Mouse (Mus musculus): ENCODE data around the gene Kmt5a. TPM values are rescaled to one million over a fixed set of nuclear protein-coding genes. Genes with fewer than 3 reads are reported as not detected.

The Kmt5a gene
- total RNA-seq, 1 experiment, result 62.6 TPM

GRCm38 (mm10) chr5:124462297-124463025 lies 22.7 kb downstream of the Kmt5a start:
- in situ Hi-C loops (cut with MboI; ENCODE audit: low sequenced_read_pairs in 2 of 2, unreplicated experiment in 2 of 2), result no loop called here
- Histone ChIP-seq H3K9ac (ENCODE audit: insufficient read depth, low read depth, low read length, poor library complexity, severe bottlenecking) (no peak overlapping the region), H3K4me3 (ENCODE audit: insufficient read depth in 1 of 2, low read depth in 1 of 2, low read length in 2 of 2, poor library complexity in 1 of 2, severe bottlenecking in 1 of 2) (no peak overlapping the region), H3K4me1 (ENCODE audit: control insufficient read depth in 2 of 2, insufficient read depth in 2 of 2, low read length in 2 of 2, poor library complexity in 1 of 2) (peaks cover 0 to 2% of the 10 kb centered on the region in 2 experiments; a peak in 1 of 4 replicates), H3K9me3 (ENCODE audit: control insufficient read depth, insufficient read depth, low read depth, low read length) (no peaks in the 10 kb centered on the region), H3K27ac (ENCODE audit: insufficient read depth, low read depth, low read length, poor library complexity, severe bottlenecking) (no peak overlapping the region), H3K36me3 (ENCODE audit: control insufficient read depth, insufficient read depth, low read length, poor library complexity, severe bottlenecking) (peaks cover 36% of the 10 kb centered on the region)
- no peak for DNase-seq (ENCODE audit: low read depth, low spot score)
- TF ChIP-seq CHD2 (IDR thresholded peaks at IDR 0.05; ENCODE audit: low read depth, low read length) (no peak; the same call in 1 of the 2 replicates), MAFK (IDR thresholded peaks at IDR 0.05; ENCODE audit: insufficient read depth, low read depth, low read length) (no peak), HCFC1 (IDR thresholded peaks at IDR 0.05; ENCODE audit: borderline replicate concordance, insufficient read depth, low read length) (no peak), ZNF384 (IDR thresholded peaks at IDR 0.05; ENCODE audit: low read depth, low read length) (no peak), ZC3H11A (IDR thresholded peaks at IDR 0.05; ENCODE audit: borderline replicate concordance, low read depth, low read length) (no peak)

- Histone ChIP-seq H3K4me3 (ENCODE audit: insufficient read depth in 1 of 2, low read depth in 1 of 2, low read length in 2 of 2, poor library complexity in 1 of 2, severe bottlenecking in 1 of 2) (no peak overlapping the region), H3K27ac (ENCODE audit: insufficient read depth, low read depth, low read length, poor library complexity, severe bottlenecking) (no peak overlapping the region), H3K9ac (ENCODE audit: insufficient read depth, low read depth, low read length, poor library complexity, severe bottlenecking) (no peak overlapping the region), H3K36me3 (ENCODE audit: control insufficient read depth, insufficient read depth, low read length, poor library complexity, severe bottlenecking) (peaks cover 29% of the 10 kb centered on the region), H3K4me1 (ENCODE audit: control insufficient read depth in 2 of 2, insufficient read depth in 2 of 2, low read length in 2 of 2, poor library complexity in 1 of 2) (peaks cover 0 to 2% of the 10 kb centered on the region in 2 experiments; a peak in 1 of 4 replicates), H3K9me3 (ENCODE audit: control insufficient read depth, insufficient read depth, low read depth, low read length) (no peaks in the 10 kb centered on the region)
- no peak for TF ChIP-seq ZNF384 (IDR thresholded peaks at IDR 0.05; ENCODE audit: low read depth, low read length)
- TF ChIP-seq ZC3H11A (IDR thresholded peaks at IDR 0.05; ENCODE audit: borderline replicate concordance, low read depth, low read length), result no peak
- TF ChIP-seq HCFC1 (IDR thresholded peaks at IDR 0.05; ENCODE audit: borderline replicate concordance, insufficient read depth, low read length), result no peak
- no peak for TF ChIP-seq MAFK (IDR thresholded peaks at IDR 0.05; ENCODE audit: insufficient read depth, low read depth, low read length)
- TF ChIP-seq CHD2 (IDR thresholded peaks at IDR 0.05; ENCODE audit: low read depth, low read length), result no peak
- in situ Hi-C loops (cut with MboI; ENCODE audit: low sequenced_read_pairs in 2 of 2, unreplicated experiment in 2 of 2), result no loop called here
- DNase-seq (ENCODE audit: low read depth, low spot score), result no peak
Observed at GRCm38 (mm10) chr5:124463462-124463861, 23.7 kb downstream of the Kmt5a start.

GRCm38 (mm10) chr5:124464905-124465304 lies 25.2 kb downstream of the Kmt5a start:
- peaks cover 20% of the 10 kb centered on the region for H3K36me3 ChIP-seq (ENCODE audit: control insufficient read depth, insufficient read depth, low read length, poor library complexity, severe bottlenecking)
- in situ Hi-C loops (cut with MboI; ENCODE audit: low sequenced_read_pairs in 2 of 2, unreplicated experiment in 2 of 2), result no loop called here

GRCm38 (mm10) chr5:124467766-124468165 lies 28.0 kb downstream of the Kmt5a start:
- Histone ChIP-seq H3K9me3 (ENCODE audit: control insufficient read depth, insufficient read depth, low read depth, low read length) (no peaks in the 10 kb centered on the region), H3K9ac (ENCODE audit: insufficient read depth, low read depth, low read length, poor library complexity, severe bottlenecking) (no peak overlapping the region), H3K4me3 (ENCODE audit: insufficient read depth in 1 of 2, low read depth in 1 of 2, low read length in 2 of 2, poor library complexity in 1 of 2, severe bottlenecking in 1 of 2) (no peak overlapping the region), H3K27ac (ENCODE audit: insufficient read depth, low read depth, low read length, poor library complexity, severe bottlenecking) (no peak overlapping the region), H3K4me1 (ENCODE audit: control insufficient read depth in 2 of 2, insufficient read depth in 2 of 2, low read length in 2 of 2, poor library complexity in 1 of 2) (no peaks in the 10 kb centered on the region; a peak in 1 of 4 replicates), H3K36me3 (ENCODE audit: control insufficient read depth, insufficient read depth, low read length, poor library complexity, severe bottlenecking) (peaks cover 6% of the 10 kb centered on the region; the same call in 1 of the 2 replicates)
- in situ Hi-C loops (cut with MboI; ENCODE audit: low sequenced_read_pairs in 2 of 2, unreplicated experiment in 2 of 2), result no loop called here
- DNase-seq (ENCODE audit: low read depth, low spot score), result no peak
- no peak for TF ChIP-seq HCFC1 (IDR thresholded peaks at IDR 0.05; ENCODE audit: borderline replicate concordance, insufficient read depth, low read length)
- TF ChIP-seq ZNF384 (IDR thresholded peaks at IDR 0.05; ENCODE audit: low read depth, low read length), result no peak

More at GRCm38 (mm10) chr5:124464905-124465304, 25.2 kb downstream of the Kmt5a start:
- DNase-seq (ENCODE audit: low read depth, low spot score), result no peak
- Histone ChIP-seq H3K4me3 (ENCODE audit: insufficient read depth in 1 of 2, low read depth in 1 of 2, low read length in 2 of 2, poor library complexity in 1 of 2, severe bottlenecking in 1 of 2) (no peak overlapping the region), H3K9ac (ENCODE audit: insufficient read depth, low read depth, low read length, poor library complexity, severe bottlenecking) (no peak overlapping the region), H3K4me1 (ENCODE audit: control insufficient read depth in 2 of 2, insufficient read depth in 2 of 2, low read length in 2 of 2, poor library complexity in 1 of 2) (peaks cover 0 to 2% of the 10 kb centered on the region in 2 experiments; a peak in 1 of 4 replicates), H3K9me3 (ENCODE audit: control insufficient read depth, insufficient read depth, low read depth, low read length) (no peaks in the 10 kb centered on the region), H3K27ac (ENCODE audit: insufficient read depth, low read depth, low read length, poor library complexity, severe bottlenecking) (no peak overlapping the region)
- TF ChIP-seq MAFK (IDR thresholded peaks at IDR 0.05; ENCODE audit: insufficient read depth, low read depth, low read length) (no peak), ZNF384 (IDR thresholded peaks at IDR 0.05; ENCODE audit: low read depth, low read length) (no peak), ZC3H11A (IDR thresholded peaks at IDR 0.05; ENCODE audit: borderline replicate concordance, low read depth, low read length) (no peak), HCFC1 (IDR thresholded peaks at IDR 0.05; ENCODE audit: borderline replicate concordance, insufficient read depth, low read length) (no peak), CHD2 (IDR thresholded peaks at IDR 0.05; ENCODE audit: low read depth, low read length) (no peak)
